Mouse (Mus musculus): ENCODE measurements around the gene Arl13b.

Gene Arl13b

DNA sequence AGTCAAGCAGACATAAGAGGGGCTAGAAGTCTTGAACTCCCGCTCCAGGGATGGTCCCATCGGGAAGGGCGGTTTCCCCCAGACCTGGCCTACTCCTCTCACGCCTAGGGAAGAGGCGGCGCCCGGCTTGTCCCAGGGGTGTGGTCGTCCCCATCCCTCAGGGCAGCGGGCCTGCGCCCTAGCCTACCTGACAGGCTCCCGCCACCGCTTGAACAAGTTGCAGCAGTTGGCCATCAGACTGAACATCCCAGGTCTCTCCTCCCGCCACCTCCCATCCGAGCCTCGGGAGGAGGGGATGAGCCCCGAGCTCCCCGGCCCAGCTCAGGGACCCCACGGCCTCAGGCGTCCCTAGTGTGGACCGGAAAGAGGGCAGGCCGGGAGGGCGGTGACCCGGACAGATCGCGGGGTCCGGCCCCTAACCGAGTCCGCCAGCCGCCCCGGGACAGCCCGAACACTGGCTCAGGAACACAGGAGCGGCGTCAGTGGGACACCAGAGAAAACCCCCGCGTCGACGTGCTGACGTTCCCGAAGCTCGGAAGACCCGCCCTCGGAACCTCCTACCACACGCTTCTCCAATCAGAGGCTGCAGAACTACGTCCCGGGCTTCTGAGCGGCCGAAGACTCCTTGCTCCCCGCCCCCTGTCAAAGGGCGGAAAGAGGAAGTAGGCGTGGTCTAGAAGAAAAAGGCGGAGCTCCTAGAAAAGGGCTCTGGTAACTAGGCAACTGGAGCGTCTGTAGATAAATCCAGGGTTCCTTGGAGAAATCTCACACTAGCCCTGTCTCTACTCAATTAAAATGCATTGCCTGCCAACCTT, at the start of gene Arl13b:
Gene Arl13b (minus strand): TSS at position 543 of the 815 bp plus-strand sequence.
- DNase-seq = peak; percentile 93 to 95

DNA sequence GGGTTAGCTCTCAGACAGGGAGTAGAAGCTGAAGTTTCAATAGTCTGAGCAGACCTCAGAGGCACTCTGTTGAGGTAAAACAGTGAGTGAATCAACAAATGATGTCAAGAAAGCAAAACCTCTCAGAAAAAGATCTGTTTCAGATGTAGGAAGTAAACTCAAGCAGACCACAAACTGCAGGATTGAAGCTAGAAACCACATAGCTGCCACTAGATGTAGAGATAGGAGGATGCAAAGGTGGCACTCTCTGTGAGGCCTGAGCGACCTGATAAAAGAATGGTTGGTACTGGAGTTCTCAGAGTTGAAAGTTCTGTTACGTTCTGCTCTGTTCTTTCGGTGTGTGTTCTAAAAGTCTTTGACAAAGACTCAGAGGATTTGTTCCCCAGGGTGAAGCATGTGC, 49.0 kb upstream of the Arl13b start:
- DNase-seq = no peak

- DNase-seq = no peak
Observed at GRCm38 (mm10) chr16:62874065-62874464, 27.2 kb upstream of the Arl13b start.

- DNase-seq = no peak
Observed at GRCm38 (mm10) chr16:62873180-62873579, 26.3 kb upstream of the Arl13b start.

DNA sequence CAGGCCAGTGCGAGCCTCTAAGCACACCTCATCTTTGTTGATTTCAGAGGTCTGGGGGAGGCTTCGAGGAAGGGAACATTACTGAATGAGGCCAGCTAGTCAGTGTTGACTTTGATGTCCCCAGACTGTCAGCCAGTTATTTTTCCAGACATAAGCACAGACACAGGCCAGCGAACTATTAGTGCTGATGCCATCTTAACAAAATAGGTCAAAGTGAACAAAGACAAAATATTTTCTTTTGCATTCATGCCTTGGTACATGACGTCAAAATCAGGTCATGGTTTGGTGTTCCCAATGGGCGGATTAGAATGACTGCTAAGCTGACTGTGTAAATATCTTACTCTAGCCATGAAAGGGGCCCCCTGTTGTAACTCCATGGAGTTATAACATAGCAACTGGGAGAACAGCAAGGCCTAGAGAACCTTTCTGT, 25.9 kb upstream of the Arl13b start:
- no peak for DNase-seq

GRCm38 (mm10) chr16:62861455-62861854, 14.6 kb upstream of the Arl13b start:
- DNase-seq = no peak

- DNase-seq = no peak
Observed at GRCm38 (mm10) chr16:62860140-62860539, 13.3 kb upstream of the Arl13b start.

DNA sequence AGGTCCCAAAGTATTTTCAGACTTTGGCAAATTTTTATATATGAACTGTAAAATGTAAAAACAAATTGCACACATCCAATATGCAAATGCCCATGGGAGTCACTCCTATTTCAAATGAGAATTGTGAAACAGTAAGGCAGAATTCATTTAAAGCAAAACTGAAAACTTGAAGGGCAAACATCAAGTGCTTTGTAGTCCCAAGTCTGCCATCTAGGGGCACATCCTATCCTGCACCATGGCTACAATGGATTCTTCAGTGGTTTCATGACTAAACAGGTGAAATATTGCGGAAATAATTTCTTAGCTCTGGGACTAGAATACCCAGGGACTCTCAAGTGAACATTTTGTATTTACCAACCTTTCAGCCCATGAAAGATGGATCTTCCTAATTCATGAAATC, 11.2 kb upstream of the Arl13b start:
- DNase-seq = no peak

DNA sequence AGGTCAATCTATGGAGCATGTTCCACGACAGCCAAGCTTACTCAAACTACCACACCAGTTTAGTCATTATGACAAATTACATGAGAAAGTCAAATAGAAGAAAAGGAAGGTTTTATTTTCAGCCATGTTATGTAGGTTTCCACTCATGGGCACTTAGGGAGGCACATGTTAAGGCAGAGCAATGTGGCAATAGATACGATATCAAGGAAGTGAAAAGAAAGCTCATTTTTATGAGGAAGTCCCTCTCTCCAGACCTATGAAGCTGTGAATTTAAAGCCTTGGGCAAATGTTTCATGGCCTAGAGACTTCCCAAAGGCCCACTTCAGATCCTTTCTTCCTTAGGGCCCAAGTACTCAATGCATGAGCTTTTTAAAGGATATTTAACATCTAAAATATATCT, 10.7 kb upstream of the Arl13b start:
- no peak for DNase-seq

DNA sequence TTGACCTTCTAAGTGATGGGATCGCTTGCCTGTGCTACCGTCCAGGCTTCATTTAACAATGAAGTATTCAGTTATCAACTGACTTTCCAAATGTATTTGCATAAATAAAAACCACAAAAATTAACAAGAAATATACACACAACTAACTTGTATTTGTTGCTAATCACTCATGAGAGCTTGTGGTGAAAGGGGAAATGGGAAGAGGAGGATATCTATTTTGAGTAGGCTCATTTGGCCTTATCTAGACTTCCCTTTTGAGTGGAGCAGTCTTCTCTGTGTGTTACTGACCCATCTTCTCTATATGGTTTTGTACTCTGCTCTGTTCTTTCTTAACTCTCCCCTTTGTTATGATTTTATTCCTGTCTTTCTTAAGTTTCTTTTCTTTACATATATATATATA, 9.4 kb upstream of the Arl13b start:
- no peak for DNase-seq

- DNase-seq = no peak
Observed at GRCm38 (mm10) chr16:62855385-62855784, 8.5 kb upstream of the Arl13b start.

- peak; percentile 22 to 32 for DNase-seq
Observed at GRCm38 (mm10) chr16:62854191-62855068, 7.6 kb upstream of the Arl13b start, which contains the start of gene Pros1. Gene Pros1 (plus strand): TSS chr16:62854307.

DNA sequence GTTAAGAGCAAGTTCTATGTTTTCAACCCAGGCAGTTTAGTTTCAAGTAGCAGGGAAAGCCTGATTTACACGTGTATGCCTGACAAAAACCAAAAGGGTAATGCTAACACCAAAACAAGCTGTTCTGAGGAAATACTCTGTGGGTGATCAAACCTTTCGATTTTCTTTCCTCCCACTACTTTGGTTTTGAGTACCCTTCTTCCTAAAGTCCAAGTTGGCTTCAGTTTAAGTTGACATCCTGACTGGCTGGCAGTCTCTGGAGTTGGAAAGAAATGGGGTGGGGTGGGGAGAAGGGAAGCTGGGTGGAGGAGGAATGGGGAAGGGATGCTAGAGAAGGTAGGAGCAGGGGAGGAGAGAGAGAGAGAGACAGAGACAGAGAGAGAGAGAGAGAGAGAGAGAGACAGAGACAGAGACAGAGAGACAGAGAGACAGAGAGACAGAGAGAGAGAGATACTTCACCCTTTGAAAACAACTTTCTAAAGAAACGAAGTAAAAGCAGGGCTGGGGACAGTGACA, 6.8 kb upstream of the Arl13b start:
- no peak for DNase-seq

DNA sequence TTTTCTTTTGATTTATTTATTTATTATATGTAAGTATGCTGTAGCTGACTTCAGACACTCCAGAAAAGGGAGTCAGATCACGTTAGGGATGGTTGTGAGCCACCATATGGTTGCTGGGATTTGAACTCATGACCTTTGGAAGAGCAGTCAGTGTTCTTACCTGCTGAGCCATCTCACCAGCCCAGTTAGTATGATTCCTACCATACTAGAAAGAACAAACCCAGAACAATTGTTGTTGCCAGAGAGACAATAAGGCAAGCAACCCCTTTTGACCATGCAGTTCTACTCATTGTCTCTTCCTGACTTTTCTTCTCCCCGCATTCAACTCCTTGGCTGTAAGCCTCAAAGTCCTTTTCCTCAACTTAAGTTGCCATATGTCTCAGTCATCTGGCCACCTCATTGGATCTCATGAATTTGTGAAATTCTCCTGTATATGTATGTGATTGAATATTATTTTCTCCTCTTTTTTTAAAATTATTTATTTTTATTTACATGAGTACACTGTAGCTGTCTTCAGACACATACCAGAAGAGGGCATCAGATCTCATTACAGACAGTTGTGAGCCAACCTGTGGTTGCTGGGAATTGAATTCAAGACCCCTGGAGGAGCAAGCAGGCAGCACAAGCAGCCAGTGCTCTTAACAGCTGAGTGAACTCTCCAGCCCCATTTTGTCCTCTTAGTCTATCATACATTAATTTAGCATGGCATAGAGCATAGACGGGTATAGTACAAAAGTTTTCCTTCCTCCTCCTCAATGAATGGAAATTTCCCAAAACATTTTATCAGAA, 5.8 kb upstream of the Arl13b start:
- peak in 1 of 2 experiments; percentile 26 for DNase-seq

DNA sequence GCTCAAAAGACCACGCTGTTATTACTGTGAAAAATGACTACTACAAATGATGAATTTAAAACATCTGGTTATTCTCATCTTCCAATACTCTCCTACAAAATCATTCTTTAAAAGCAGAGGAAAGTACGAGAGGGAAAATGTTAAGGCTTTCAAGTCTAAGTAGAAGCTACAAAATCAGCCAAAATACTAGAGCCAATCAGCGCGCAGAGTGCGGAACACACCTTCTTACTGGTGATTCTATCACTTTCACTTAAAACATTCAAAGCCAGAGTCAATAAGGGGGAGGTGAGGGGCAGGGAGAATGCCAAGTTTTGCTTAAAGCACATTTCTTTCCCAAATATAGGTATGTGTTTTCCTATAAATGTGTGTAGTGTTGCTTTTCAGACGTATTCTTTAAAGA, 1.5 kb downstream of the Arl13b start:
- no peak for DNase-seq

DNA sequence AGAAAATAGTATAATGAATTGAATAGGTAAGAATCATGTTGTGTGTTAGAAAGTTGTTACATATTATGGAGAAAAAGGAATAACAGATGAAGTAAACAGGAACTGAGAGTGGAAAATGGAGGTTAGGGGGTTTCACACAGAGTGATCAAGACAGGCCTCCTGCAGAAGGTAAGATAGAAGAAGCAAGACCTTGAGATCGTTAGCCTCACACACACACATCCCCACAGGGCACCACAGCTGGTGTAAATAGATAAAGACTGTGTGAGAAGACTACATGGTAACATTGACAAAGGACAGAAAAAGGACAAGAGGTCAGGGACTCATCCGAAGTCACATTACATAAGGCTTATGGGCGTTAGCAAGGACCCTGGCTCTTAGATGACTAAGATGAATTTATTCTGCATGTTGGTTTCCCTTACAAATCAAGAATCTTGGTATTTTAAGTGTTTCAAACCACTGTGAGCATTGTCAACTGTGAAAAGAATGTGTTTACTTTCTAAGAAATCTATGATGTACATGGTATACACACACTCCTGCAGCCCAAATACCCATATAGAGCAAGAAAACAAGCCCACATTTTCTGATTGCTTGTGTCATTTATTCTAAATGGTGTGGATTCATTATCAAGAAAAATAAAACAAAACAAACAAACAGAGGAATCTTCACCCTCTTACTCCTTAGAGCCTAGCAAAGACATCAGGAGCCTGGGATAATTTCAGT, 12.7 kb downstream of the Arl13b start:
- peak; percentile 18 to 19 for DNase-seq

DNA sequence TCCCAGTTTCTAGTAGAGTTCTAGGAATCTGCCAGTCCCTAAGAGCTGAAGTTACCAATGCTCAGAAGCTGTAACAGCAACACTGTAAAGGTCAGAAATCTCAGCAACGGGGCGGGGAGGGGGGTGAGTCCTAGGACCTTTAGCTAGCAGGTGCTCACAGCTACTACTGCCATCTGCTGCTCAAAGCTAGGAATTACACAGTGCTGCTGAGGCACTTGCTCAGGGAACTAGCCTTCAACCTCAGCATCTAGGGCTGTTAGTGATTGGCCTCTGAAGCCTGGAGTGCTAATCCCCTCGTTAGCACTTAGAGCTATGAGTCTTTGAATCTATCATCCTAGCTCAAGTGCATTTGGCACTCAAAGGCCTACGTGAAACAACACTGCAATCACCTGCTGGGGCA, 14.4 kb downstream of the Arl13b start:
- DNase-seq = peak; percentile 62

GRCm38 (mm10) chr16:62832027-62832426, 14.8 kb downstream of the Arl13b start:
- DNase-seq = no peak

DNA sequence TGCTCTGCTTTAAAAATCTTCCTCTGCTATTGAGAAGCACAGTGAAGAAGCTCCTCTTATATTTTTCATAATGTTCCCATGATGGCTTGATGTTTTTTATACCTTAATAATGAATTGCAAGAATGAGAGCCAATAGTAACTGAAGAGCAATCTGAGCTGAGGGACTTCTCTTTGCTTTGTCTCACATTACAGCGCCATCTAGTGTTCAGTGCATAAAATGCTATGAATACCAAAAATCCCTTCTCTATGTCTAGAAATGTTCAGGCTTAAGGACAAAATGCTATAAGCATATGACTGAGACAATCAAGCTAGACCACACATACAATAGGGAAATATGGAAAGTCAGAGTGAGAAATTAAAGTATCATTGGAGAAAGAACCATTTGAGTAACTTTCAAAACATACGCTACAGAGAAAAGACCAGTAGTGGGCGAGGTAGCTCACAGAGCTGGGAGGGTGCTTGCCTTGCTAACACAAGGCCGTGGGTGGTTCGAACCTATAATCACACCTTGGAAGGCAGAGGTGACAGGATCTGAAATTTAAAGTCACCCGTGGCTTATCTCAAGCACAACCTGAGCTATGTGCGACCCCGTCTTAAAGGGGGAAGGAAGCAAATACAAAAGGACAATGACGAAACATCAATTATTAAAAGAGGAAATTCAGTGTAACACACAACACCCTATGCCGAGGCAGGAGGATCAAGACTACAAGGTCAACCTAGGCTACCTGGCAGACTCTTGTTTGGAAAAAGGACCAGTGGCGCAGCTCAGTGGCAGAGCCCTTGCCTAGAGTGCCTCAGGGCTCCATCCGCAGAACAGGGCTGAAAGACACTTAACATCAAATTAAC, 20.5 kb downstream of the Arl13b start:
- peak; percentile 14 to 26 for DNase-seq

DNA sequence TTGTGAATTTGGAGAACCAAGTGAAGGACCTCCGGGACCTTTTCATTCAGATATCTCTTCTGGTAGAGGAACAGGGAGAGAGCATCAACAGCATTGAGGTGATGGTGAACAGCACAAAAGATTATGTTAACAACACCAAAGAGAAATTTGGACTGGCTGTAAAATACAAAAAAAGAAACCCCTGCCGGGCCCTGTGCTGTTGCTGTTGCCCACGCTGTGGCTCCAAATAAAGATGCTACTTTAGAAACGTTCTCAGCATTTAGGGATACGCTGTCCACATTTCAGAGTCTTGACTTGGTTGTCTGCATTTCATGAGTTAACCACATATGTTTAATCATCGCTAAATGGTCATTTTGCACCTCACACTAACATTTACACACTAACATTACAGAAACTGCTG, 24.4 kb downstream of the Arl13b start:
- DNase-seq = no peak

- no peak for DNase-seq
Observed at GRCm38 (mm10) chr16:62814491-62814890, 32.3 kb downstream of the Arl13b start, which contains the start of gene Stx19. Gene Stx19 (plus strand): TSS chr16:62814676.

All from B cell, adult 2 months (primary cell).